Mouse (Mus musculus) erythroblast, embryonic 14.5 days (primary cell): ENCODE results near the gene P2ry6. TPM values are rescaled to one million over a fixed set of nuclear protein-coding genes. Genes with fewer than 3 reads are reported as not detected.

Experiments used
- H3K27me3 ChIP-seq: 2 replicates; pipeline ENCODE4 v1.6.1; 2012; ENCODE audit warnings: inconsistent platforms; ENCODE audit not compliant: control insufficient read depth
- H3K36me3 ChIP-seq: 2 replicates; pipeline ENCODE4 v1.6.1; 2012; ENCODE audit warnings: mild to moderate bottlenecking, inconsistent platforms; ENCODE audit not compliant: control insufficient read depth
- H3K4me1 ChIP-seq: 2 replicates; pipeline ENCODE4 v1.6.1; 2012; ENCODE audit warnings: inconsistent platforms; ENCODE audit not compliant: control insufficient read depth
- H3K4me3 ChIP-seq: replicated peaks from 2 replicates; pipeline ENCODE3; 2012; ENCODE audit warnings: moderate library complexity, mild to moderate bottlenecking, inconsistent platforms
- H3K9me3 ChIP-seq: 2 replicates; pipeline ENCODE4 v1.6.1; 2012; ENCODE audit warnings: low read length, inconsistent platforms, mixed read lengths; ENCODE audit not compliant: control insufficient read depth
- GATA1 ChIP-seq: IDR thresholded peaks from 2 replicates; pipeline ENCODE4 v1.6.1; 2012; ENCODE audit warnings: low read length, inconsistent platforms, mixed read lengths
- TAL1 ChIP-seq: IDR thresholded peaks from 3 replicates; pipeline ENCODE4 v1.6.1; 2012; ENCODE audit warnings: low read length, inconsistent platforms, mixed read lengths
- polyA plus RNA-seq: library from polyadenylated mRNA; stranded (reverse); fragments of >175 nt; gene quantifications from 2 replicates; pipeline ENCODE4 v1.2.3, GENCODE M21; 2012

P2ry6 gene
- polyA plus RNA-seq, 1 experiment: 0.09 TPM

DNA sequence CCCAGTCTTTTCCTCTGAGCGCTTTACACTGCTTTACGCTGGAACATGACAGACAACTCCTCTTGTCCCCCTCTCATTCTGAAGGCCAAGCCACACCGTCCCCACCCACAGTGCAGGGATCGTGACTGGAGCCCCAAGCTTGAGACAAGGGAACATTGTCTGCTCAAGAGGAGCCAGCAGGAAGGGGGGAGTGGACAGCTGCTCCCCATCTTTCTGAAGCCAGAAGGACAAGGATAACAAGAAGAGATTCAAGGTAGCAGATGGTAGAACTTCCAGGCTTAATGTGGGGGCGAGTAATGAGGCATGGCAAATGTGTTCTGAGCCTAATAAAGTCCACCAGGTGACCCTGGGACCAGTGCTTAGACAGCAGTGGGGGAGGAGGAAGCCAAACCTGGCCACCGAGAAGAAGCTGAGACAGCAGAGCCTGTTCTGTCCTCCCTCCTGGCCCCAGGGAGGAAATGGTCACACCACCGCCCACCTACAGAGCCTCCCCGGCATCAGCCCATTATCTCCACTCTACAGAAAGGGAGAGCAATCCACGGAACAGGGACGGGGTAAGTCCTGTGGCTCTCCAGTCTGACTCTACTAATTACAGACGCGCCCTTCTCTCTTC lies 48.0 kb downstream of the P2ry6 start:
- Histone ChIP-seq H3K4me3 (no peak overlapping the region), H3K9me3 (peaks cover 4% of the 10 kb centered on the region; the same call in 1 of the 2 replicates), H3K4me1 (0 out of 2 replicates have a peak, but pooled peaks cover 2% of the 10 kb centered on the region), H3K36me3 (no peaks in the 10 kb centered on the region; the same call in 1 of the 2 replicates), H3K27me3 (peaks cover 55% of the 10 kb centered on the region)
- TF ChIP-seq TAL1 (no peak), GATA1 (no peak)

DNA sequence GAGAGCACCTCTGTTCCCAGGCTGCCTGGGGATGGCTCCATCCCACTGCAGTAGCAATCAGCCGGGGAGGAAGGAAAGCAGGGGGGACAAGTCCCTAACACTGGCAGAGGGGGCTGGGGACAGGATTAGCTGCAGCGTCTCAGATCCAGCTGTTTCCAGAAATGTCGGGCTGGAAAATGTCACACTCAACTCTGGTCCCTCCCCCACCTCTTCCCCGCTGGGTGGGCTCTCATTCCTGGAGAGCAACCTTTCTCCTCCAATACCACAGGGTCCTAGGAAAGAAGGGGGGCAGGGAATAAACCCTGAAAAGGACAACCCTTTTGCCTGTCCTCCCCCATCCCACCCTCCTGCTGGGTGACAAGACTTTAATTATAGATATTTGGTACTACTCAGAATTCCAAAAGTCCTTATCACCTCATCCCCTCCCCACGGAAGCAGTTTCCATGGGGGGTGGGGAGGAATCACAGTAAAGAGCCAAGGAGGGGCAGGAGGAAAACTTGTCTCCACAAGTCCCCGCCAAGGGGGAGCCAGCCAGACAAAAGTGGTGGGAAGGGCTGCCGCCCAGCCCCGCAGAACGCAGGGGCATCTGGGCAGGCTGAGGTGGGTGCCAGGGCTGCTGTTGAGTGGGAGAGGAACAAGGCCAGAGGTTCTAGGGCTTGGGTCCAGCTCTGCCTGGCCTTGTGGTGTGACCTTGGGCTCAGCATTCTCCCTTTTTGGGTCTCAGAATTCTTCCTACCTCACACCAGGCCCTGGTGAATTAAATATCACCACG lies 49.6 kb downstream of the P2ry6 start:
- Histone ChIP-seq H3K36me3 (no peaks in the 10 kb centered on the region; the same call in 1 of the 2 replicates), H3K9me3 (no peaks in the 10 kb centered on the region), H3K4me1 (no peaks in the 10 kb centered on the region), H3K27me3 (peaks cover 39% of the 10 kb centered on the region), H3K4me3 (no peak overlapping the region)
- TF ChIP-seq GATA1 (no peak), TAL1 (no peak)

- TF ChIP-seq GATA1: no peak
- TF ChIP-seq TAL1: no peak
- H3K27me3 ChIP-seq: peaks cover 33% of the 10 kb centered on the region
- no peaks in the 10 kb centered on the region for H3K4me1 ChIP-seq
Measured at GRCm38 (mm10) chr7:100924200-100924599, 50.2 kb downstream of the P2ry6 start.

DNA sequence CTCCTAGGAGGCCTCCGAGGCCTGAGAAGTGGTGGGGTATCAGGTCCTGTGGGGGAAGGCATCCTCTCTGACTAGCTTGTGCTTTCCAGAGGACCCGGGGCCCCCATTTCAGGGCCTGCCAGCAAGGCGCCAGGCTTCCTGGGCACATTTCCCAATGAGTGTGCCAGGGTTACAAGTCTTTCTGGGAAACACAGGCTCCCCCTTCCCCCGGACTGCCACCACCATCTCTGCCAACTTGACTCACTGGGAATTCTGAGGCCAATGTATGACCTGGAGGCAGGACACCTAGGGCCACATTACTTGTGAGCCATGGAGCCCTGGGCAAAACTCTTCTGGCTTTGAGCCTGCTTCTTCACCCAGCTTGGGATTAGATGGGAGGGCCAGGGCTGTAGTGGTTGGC lies 51.5 kb downstream of the P2ry6 start:
- Histone ChIP-seq H3K27me3 (peaks cover 20% of the 10 kb centered on the region), H3K4me1 (no peaks in the 10 kb centered on the region), H3K9me3 (no peaks in the 10 kb centered on the region), H3K4me3 (no peak overlapping the region), H3K36me3 (no peaks in the 10 kb centered on the region; the same call in 1 of the 2 replicates)
- TF ChIP-seq GATA1: no peak
- TF ChIP-seq TAL1: no peak

More at GRCm38 (mm10) chr7:100924200-100924599, 50.2 kb downstream of the P2ry6 start:
- no peak overlapping the region for H3K4me3 ChIP-seq
- H3K9me3 ChIP-seq: no peaks in the 10 kb centered on the region
- no peaks in the 10 kb centered on the region; the same call in 1 of the 2 replicates for H3K36me3 ChIP-seq

GRCm38 (mm10) chr7:100921289-100921688 lies 53.2 kb downstream of the P2ry6 start:
- Histone ChIP-seq H3K4me1 (no peaks in the 10 kb centered on the region), H3K9me3 (no peaks in the 10 kb centered on the region), H3K4me3 (no peak overlapping the region), H3K36me3 (no peaks in the 10 kb centered on the region; the same call in 1 of the 2 replicates), H3K27me3 (peaks cover 4% of the 10 kb centered on the region)
- no peak for TF ChIP-seq GATA1
- TF ChIP-seq TAL1: no peak

DNA sequence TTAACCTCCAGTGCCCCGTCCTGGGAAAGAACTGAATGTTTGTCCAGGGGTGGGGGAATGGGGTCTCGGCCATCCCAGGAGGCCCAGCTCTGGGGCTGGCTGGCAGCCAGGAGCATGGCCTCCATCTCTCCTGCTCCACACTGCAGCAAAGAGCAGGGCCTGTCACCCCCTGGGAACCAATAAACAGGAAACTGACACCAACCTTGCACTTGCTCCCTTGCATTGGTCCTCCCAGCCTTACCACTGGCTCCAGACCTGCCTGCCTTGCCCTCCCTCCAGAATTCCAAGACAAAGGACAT lies 54.7 kb downstream of the P2ry6 start:
- Histone ChIP-seq H3K27me3 (no peaks in the 10 kb centered on the region; the same call in 1 of the 2 replicates), H3K4me1 (no peaks in the 10 kb centered on the region)
- TF ChIP-seq GATA1 (no peak), TAL1 (no peak)

DNA sequence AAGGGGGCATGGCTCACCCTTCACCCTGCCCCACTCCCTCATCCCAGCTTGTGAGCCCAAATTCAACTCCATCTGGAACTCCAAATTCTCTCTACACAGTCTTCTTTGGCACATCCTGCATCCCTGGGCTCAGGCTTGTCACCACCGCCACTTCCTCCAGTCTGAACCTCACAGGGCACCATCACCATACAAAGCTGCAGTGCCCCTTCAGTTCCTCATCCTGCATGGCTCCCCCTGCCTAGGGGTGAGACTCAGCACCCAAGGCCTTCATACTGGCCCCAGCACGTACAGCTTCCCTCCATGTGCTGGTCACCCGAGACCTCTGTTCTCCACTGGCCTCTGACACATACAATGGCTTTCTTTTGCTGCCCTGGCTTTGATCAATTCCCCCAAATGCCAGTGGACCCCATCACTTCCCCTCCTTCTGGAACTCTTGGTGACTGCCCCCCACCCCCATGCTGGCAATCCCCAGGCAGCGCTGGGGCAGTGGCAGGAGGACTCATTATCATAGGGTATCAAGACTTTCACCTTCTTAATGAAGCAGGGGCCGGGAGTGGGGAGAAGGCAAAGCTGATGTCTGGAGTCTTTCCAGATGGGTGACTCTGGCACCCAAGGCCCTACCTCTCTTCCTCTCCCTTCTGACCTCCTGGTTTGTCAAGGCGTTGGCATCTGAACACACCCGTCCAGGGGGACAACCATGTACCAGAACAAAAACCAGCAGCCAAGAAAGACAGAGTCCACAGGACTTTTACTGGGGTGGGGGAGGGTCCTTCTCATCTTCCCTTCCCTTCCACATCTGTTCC lies 55.2 kb downstream of the P2ry6 start:
- Histone ChIP-seq H3K4me1 (no peaks in the 10 kb centered on the region), H3K27me3 (no peaks in the 10 kb centered on the region), H3K9me3 (no peaks in the 10 kb centered on the region), H3K36me3 (no peaks in the 10 kb centered on the region; the same call in 1 of the 2 replicates), H3K4me3 (no peak overlapping the region)
- TF ChIP-seq TAL1: no peak
- no peak for TF ChIP-seq GATA1

More for the DNA sequence above, 54.7 kb downstream of the P2ry6 start:
- no peak overlapping the region for H3K4me3 ChIP-seq
- H3K36me3 ChIP-seq: no peaks in the 10 kb centered on the region; the same call in 1 of the 2 replicates
- no peaks in the 10 kb centered on the region for H3K9me3 ChIP-seq

DNA sequence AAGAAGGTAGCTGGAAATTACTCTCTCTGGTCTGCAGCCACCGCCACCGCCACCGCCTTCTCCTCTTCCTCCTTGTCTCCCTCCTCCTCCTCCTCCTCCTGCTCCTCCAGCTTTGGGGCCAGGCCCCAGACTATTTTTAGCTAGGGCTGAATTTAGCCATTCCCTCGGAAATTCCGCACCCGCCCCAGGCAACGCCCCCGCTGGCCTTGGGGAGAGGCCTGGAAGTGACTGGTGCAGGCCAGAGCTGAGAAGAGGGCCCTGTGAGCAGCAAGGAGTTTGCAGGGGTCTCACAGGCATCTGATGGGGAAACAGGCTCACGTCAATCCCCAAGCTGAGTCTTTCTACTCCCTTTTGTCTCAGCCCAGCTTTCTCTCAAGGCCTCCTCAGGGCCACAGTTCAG lies 56.3 kb downstream of the P2ry6 start:
- no peaks in the 10 kb centered on the region for H3K4me1 ChIP-seq
- no peak overlapping the region for H3K4me3 ChIP-seq
- no peaks in the 10 kb centered on the region for H3K9me3 ChIP-seq
- H3K36me3 ChIP-seq: no peaks in the 10 kb centered on the region; the same call in 1 of the 2 replicates
- TF ChIP-seq GATA1 (no peak), TAL1 (no peak)
- no peaks in the 10 kb centered on the region for H3K27me3 ChIP-seq

DNA sequence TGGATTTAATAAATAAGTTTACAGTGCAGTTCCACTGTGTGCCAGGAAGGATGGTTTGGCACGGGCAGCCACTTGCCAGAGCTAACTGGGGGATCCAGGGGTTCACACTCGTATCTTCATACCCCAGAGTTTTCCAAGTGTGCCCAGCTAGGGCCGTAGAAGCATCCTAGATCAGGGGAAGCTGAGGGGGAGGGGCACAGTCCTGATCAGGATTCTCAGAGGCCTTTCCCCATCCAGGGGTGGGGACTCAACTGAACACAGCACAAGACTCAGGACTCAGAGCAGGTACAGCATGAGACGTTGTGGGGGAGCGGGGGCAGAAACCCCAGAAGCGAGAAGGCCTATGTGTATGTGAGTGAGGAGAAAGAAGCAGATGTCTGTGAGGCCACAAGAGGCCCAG lies 56.7 kb downstream of the P2ry6 start:
- no peaks in the 10 kb centered on the region for H3K9me3 ChIP-seq
- no peak overlapping the region for H3K4me3 ChIP-seq
- H3K4me1 ChIP-seq: no peaks in the 10 kb centered on the region
- no peaks in the 10 kb centered on the region for H3K27me3 ChIP-seq
- TF ChIP-seq GATA1 (no peak), TAL1 (no peak)
- no peaks in the 10 kb centered on the region; the same call in 1 of the 2 replicates for H3K36me3 ChIP-seq
